Mouse (Mus musculus) forebrain, embryonic 11.5 days (tissue): ENCODE measurements around the gene Exosc8. TPM values are rescaled to one million over a fixed set of nuclear protein-coding genes. Genes with fewer than 3 reads are reported as not detected.

Experiments
- ATAC-seq: fragments of 200-750 bp; cut with Nextera tagmentation; replicated peaks from 2 replicates; pipeline ENCODE4 v1.8.0; 2017; ENCODE audit warnings: moderate TSS enrichment; ENCODE audit not compliant: low FRiP score
- DNase-seq: peaks from one replicate; pipeline ENCODE4 v3.0.0-alpha.2; 2017; ENCODE audit warnings: low spot score
- H3K27ac ChIP-seq: fragments of 300-500 bp; sonication (generic); 2 replicates; pipeline ENCODE4 v1.5.1; 2014; ENCODE audit warnings: low read depth, low read length
- H3K27me3 ChIP-seq: fragments of 300-500 bp; sonication (generic); 2 replicates; pipeline ENCODE4 v1.6.1; 2014; ENCODE audit warnings: mild to moderate bottlenecking, low read length, mixed read lengths; ENCODE audit not compliant: control insufficient read depth, insufficient read depth
- H3K36me3 ChIP-seq: fragments of 300-500 bp; sonication (generic); 2 replicates; pipeline ENCODE4 v1.6.1; 2014; ENCODE audit warnings: mild to moderate bottlenecking, low read length, moderate library complexity, mixed read lengths; ENCODE audit not compliant: control insufficient read depth, insufficient read depth
- H3K4me1 ChIP-seq: fragments of 300-500 bp; sonication (generic); replicated peaks from 2 replicates; pipeline ENCODE4 v1.6.1; 2014; ENCODE audit warnings: low read length, mixed read lengths; ENCODE audit not compliant: control insufficient read depth, insufficient read depth
- H3K4me2 ChIP-seq: fragments of 300-500 bp; sonication (generic); 2 replicates; pipeline ENCODE4 v1.6.1; 2014; ENCODE audit warnings: low read depth, mild to moderate bottlenecking, low read length, moderate library complexity, mixed read lengths; ENCODE audit not compliant: severe bottlenecking
- H3K4me3 ChIP-seq: fragments of 300-500 bp; sonication (generic); 2 replicates; pipeline ENCODE4 v1.5.1; 2014; ENCODE audit warnings: low read depth, low read length
- H3K9ac ChIP-seq: fragments of 300-500 bp; sonication (generic); 2 replicates; pipeline ENCODE4 v1.6.1; 2014; ENCODE audit warnings: low read length
- H3K9me3 ChIP-seq: fragments of 300-500 bp; sonication (generic); 2 replicates; pipeline ENCODE4 v1.6.1; 2016; ENCODE audit warnings: low read length, mixed read lengths; ENCODE audit not compliant: control insufficient read depth
- WGBS: fragments of 180-500 bp; shearing (Covaris S2); extraction: QIAGEN DNeasy Blood & Tissue Kit; methylation state at CpG from one replicate; pipeline ENCODE4 v1.1.7; 2014; 5-methylcytosine and 5-hydroxymethylcytosine counted together
- polyA plus RNA-seq: library from polyadenylated mRNA; unstranded; fragments of >200 nt; fragmentation: Nextera tagmentation; extraction: Ambion mirVana; gene quantifications from 2 replicates; pipeline ENCODE4 v1.2.1, GENCODE M21; 2014

Gene Exosc8
- polyA plus RNA-seq, 1 experiment from 2014 or later = 176 TPM

DNA sequence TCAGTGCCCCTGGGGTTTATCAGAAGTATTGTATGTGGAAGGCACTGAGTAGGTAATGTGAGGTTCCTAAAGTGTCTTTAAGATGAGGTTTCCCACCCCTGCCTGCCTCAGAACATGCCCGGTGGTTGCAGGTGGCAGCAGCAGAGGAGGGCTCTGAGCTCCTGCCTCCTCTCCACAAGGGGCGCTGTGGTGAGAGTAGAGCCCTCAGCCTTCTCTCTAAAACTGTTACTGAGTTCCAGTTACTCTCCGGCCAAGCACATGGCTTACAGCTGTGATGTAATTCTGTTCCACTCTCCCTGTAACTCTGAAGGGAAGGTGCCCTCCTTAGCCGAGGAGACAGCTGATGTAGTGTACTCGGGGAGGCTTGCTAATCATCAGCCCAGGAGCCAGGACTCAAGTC is 10.6 kb upstream of the Exosc8 start:
- Histone ChIP-seq H3K9ac (no peak overlapping the region), H3K27me3 (no peaks in the 10 kb centered on the region), H3K27ac (no peak overlapping the region), H3K9me3 (no peaks in the 10 kb centered on the region), H3K4me1 (no peaks in the 10 kb centered on the region), H3K36me3 (peaks cover 16% of the 10 kb centered on the region; the same call in 1 of the 2 replicates), H3K4me3 (no peak overlapping the region), H3K4me2 (no peak overlapping the region)
- 62% methylated on average over 5 of the region's 5 CpGs for WGBS
- ATAC-seq (no peak; the same call in 1 of the 2 replicates), DNase-seq (no peak)

DNA sequence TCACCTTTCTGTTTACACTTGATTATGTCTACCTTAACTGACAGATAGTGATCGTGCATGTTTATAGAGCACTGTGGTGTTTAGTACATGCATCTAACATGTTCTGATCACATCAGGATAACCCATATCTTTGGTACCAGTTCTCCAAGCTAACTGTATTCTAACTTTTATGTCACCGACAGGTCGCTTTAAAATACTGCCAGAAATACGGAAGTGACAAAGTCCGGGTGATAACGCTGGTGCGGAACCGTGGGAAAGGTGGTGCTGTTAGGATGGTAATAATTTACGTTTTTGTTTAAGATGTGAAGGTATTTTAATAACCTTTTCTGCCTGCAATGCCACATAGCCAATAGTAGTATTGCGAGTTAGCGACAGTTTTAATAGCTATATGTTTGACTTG is 6.8 kb upstream of the Exosc8 start:
- no peak for ATAC-seq
- 96% methylated on average over 11 of the region's 11 CpGs for WGBS
- DNase-seq = no peak
- H3K27me3 ChIP-seq = no peaks in the 10 kb centered on the region
- H3K9me3 ChIP-seq = no peaks in the 10 kb centered on the region
- H3K27ac ChIP-seq = no peak overlapping the region
- H3K36me3 ChIP-seq = peaks cover 16% of the 10 kb centered on the region; the same call in 1 of the 2 replicates
- no peak overlapping the region for H3K9ac ChIP-seq
- no peak overlapping the region for H3K4me2 ChIP-seq
- H3K4me3 ChIP-seq = no peak overlapping the region
- H3K4me1 ChIP-seq = no peaks in the 10 kb centered on the region

DNA sequence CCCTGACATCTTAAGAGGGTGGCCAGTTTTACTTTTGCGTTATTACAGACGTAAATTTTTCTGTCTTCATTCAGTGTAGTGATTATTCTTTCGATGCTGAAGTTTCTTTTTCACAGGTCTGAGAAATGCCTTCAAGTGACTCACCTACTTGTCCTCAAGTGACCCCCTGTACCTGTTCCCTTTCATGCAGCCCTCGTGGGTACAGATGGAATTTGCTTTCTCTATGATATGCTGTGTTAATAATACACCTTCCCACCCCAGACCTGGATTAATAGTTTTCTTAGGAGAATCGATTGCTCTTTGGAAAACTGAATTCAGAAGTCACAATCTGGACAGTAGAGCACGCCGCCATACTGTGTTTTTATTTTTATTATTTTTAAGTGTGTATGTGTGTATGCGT is 2.1 kb upstream of the Exosc8 start:
- DNase-seq (no peak), ATAC-seq (no peak)
- H3K4me1 ChIP-seq = no peaks in the 10 kb centered on the region
- 94% methylated on average over 8 of the region's 8 CpGs for WGBS
- H3K36me3 ChIP-seq = peaks cover 9% of the 10 kb centered on the region
- no peak overlapping the region for H3K27ac ChIP-seq
- no peaks in the 10 kb centered on the region for H3K27me3 ChIP-seq
- no peak overlapping the region for H3K9ac ChIP-seq
- H3K4me3 ChIP-seq = no peak overlapping the region
- no peaks in the 10 kb centered on the region for H3K9me3 ChIP-seq
- no peak overlapping the region for H3K4me2 ChIP-seq

DNA sequence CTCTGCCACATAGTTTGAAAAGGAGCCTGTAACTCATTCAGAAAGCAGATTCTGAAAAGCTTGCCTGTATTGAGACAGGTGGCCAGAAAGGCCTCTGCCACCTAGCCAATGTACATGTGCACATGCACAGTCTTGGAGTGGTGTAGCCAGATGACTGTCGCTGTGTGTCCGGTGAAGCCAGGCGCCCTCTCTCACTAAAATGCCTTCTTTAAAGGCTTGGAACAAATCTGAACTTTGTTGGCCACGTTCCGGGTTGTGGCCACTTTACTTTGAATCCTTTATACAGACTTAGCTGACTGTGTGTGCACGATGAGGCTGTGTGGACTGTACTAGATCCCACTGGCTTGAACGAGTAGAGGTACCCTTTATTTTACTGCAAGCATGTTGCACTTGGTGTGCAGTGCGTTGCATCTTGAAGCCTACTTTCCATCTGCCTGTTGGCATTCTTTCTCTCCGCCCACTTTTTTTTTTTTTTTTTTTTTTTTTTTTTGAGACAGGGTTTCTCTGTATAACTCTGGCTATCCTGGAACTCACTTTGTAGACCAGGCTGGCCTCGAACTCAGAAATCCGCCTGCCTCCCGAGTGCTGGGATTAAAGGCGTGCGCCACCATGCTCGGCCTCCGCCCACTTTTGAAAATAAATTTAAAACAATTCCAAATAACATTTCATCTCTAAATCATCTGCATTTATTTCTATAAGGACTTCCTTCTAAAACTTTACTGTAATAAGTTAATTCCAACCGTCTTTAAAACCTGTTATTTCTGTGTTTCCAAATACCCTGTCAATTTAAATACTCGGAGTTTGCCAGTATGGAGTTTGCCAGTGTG is 1.1 kb upstream of the Exosc8 start:
- Histone ChIP-seq H3K4me3 (peak overlapping the region; percentile 88), H3K9ac (peak overlapping the region; percentile 97), H3K36me3 (peaks cover 5% of the 10 kb centered on the region), H3K27ac (0 out of 2 replicates have a peak overlapping the region, but pooled peaks have one; percentile 93), H3K4me1 (no peaks in the 10 kb centered on the region), H3K27me3 (no peaks in the 10 kb centered on the region), H3K9me3 (no peaks in the 10 kb centered on the region), H3K4me2 (peak overlapping the region; percentile 90)
- no peak for ATAC-seq
- WGBS = 61% methylated on average over 18 of the region's 18 CpGs
- no peak for DNase-seq

DNA sequence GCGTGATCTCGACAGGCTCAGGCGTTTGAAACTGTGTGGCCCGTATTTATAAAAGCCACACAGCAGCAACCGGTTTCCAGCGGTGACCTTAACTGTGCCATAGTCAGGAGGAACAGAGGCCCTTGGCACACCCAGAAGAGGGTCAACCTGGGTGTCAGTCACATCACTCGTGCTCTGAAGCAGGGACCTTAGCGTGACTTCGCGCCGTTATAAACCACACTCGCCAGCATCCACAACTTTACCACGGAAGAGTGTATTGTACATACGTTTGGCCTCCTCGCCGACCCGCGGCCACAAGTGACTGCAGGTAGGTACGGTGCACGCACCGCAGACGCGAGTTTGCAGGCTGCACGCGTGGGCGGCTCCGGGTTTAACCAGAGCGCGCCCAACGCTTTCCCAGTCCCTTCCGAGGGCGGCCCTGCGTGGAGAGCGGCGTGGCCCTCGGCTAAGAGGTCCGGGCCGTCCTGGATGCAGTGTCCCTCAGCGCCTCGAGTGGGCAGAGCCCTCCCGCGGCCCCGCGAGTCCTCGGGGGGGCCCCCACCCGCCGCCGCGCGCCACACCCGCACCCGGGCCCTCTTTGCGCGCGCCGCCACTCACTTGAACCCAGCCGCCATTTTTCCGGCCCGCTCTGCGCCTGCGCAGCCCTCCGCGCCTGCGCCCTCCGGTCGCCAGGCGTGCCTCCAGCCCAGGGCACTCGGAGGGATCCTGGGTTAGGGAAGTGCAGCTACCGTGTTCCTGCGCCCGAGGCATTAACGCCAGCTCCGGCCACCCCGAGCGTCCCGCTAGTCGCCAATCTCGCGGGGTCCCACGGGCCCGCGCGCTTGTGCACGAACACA is 564 bp downstream of the Exosc8 start:
- peak overlapping the region; percentile 90 for H3K4me2 ChIP-seq
- under 1% methylated on average over 76 of the region's 84 CpGs for WGBS

DNA sequence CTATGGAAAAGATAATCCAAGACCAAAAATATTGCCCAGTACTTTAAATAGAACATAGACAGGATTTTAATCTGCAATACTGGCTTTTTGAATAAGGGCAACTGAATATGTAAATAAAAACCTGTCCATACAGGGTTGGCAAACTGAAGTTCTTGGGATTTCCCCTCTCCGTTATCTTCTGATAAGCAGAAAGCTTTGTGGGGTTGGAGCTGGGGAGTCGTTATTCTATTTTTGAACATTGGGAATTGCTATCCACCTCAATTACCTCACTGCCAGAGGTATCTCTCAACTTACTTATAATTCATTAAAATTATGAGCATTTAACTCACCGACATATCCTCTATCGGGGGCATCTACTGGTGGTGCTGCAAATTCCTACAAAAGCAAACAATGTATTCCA is 2.8 kb downstream of the Exosc8 start:
- no peak overlapping the region for H3K9ac ChIP-seq
- H3K4me1 ChIP-seq = no peaks in the 10 kb centered on the region
- no peak for ATAC-seq
- no peak overlapping the region for H3K4me2 ChIP-seq
- H3K9me3 ChIP-seq = no peaks in the 10 kb centered on the region
- no peak for DNase-seq
- H3K36me3 ChIP-seq = peaks cover 19% of the 10 kb centered on the region
- WGBS = 96% methylated on average over 4 of the region's 4 CpGs
- no peak overlapping the region for H3K27ac ChIP-seq
- no peaks in the 10 kb centered on the region for H3K27me3 ChIP-seq
- H3K4me3 ChIP-seq = no peak overlapping the region

More for the DNA sequence above, 564 bp downstream of the Exosc8 start:
- DNase-seq = peak; percentile 96
- peak overlapping the region; percentile 88 for H3K4me3 ChIP-seq
- H3K4me1 ChIP-seq = no peaks in the 10 kb centered on the region
- H3K27ac ChIP-seq = peak overlapping the region; percentile 93
- ATAC-seq = peak; percentile 95
- H3K36me3 ChIP-seq = peaks cover 6% of the 10 kb centered on the region; the same call in 1 of the 2 replicates
- no peaks in the 10 kb centered on the region for H3K9me3 ChIP-seq
- H3K27me3 ChIP-seq = no peaks in the 10 kb centered on the region
- H3K9ac ChIP-seq = peak overlapping the region; percentile 97

DNA sequence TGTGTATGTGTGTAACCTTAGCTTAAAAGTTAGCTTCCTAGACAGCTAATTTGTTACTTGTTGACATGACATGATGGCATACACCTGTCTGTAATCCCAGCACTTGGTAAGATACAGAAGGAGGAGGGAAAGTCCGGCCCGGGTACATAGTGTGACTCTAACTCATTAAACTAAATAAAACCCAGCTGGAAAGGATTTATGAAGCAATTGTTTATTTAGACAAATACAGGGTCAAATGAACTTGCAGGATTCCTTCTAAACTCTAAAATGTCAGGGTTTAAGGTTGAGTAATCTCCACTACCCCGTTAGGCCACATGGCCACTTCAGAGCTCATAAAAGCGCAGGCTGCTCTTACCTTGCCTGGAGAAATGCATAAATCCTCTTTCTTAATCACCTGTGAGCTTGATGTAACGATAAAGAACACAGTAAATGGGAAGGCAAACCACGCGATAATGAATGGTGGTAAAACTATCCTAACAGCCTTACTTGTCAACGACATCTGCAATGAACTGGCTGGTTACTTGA is 3.5 kb downstream of the Exosc8 start:
- Histone ChIP-seq H3K9me3 (no peaks in the 10 kb centered on the region), H3K4me3 (no peak overlapping the region), H3K36me3 (peaks cover 19% of the 10 kb centered on the region), H3K27ac (no peak overlapping the region), H3K4me1 (no peaks in the 10 kb centered on the region), H3K27me3 (no peaks in the 10 kb centered on the region), H3K9ac (no peak overlapping the region), H3K4me2 (no peak overlapping the region)
- DNase-seq (no peak), ATAC-seq (no peak)
- 87% methylated on average over 8 of the region's 8 CpGs for WGBS

DNA sequence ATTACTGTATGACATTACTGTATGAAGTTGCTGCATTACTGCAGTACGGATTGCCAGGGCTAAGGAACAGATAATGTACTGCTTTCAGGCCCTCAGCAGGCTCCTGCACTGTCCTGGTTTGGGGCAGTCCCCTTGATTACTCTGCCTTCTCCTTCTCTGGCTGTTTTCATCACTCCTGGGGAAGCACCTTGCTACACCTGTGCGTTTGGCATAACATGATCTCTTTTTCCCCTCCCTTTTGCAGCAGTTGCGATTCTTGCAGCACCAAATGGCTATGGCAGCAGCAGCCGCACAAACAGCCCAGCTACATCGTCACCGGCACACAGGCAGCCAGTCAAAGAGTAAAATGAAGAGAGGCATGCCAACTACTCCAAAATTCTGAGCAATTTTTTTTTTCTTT is 7.1 kb downstream of the Exosc8 start:
- Histone ChIP-seq H3K4me1 (no peaks in the 10 kb centered on the region), H3K27ac (no peak overlapping the region), H3K36me3 (peaks cover 19% of the 10 kb centered on the region), H3K9me3 (no peaks in the 10 kb centered on the region), H3K9ac (no peak overlapping the region), H3K27me3 (no peaks in the 10 kb centered on the region), H3K4me3 (no peak overlapping the region), H3K4me2 (no peak overlapping the region)
- ATAC-seq (no peak), DNase-seq (no peak)
- WGBS = 94% methylated on average over 6 of the region's 6 CpGs
